Mouse (Mus musculus) limb, embryonic 15.5 days (tissue): ENCODE results near the gene Acer3. TPM values are rescaled to one million over a fixed set of nuclear protein-coding genes. Genes with fewer than 3 reads are reported as not detected.
"Not testable (repeated sequence)": the region's sequence is repeated elsewhere in the genome, so short reads cannot be mapped to it uniquely, and the experiment has no call there.

Experiments
- ATAC-seq: fragments of 200-750 bp; cut with Nextera tagmentation; 2 replicates; pipeline ENCODE4 v1.8.0; 2017; ENCODE audit warnings: low read depth, moderate TSS enrichment; ENCODE audit not compliant: insufficient number of reproducible peaks, low FRiP score, low TSS enrichment
- H3K27ac ChIP-seq: fragments of 300-500 bp; sonication (generic); 2 replicates; pipeline ENCODE4 v1.5.1; 2015; ENCODE audit warnings: moderate library complexity, mild to moderate bottlenecking, inconsistent platforms
- H3K27me3 ChIP-seq: fragments of 300-500 bp; sonication (generic); 2 replicates; pipeline ENCODE4 v1.6.1; 2015; ENCODE audit warnings: inconsistent platforms
- H3K36me3 ChIP-seq: fragments of 300-500 bp; sonication (generic); 2 replicates; pipeline ENCODE4 v1.6.1; 2015; ENCODE audit warnings: inconsistent platforms
- H3K4me1 ChIP-seq: fragments of 300-500 bp; sonication (generic); 2 replicates; pipeline ENCODE4 v1.6.1; 2015; ENCODE audit warnings: inconsistent platforms
- H3K4me2 ChIP-seq: fragments of 300-500 bp; sonication (generic); 2 replicates; pipeline ENCODE4 v1.6.1; 2015; ENCODE audit warnings: mild to moderate bottlenecking, inconsistent platforms
- H3K4me3 ChIP-seq: fragments of 300-500 bp; sonication (generic); 2 replicates; pipeline ENCODE4 v1.5.1; 2015; ENCODE audit warnings: mild to moderate bottlenecking, inconsistent platforms
- H3K9ac ChIP-seq: fragments of 300-500 bp; sonication (generic); 2 replicates; pipeline ENCODE4 v1.6.1; 2015; ENCODE audit warnings: inconsistent platforms
- H3K9me3 ChIP-seq: fragments of 300-500 bp; sonication (generic); 2 replicates; pipeline ENCODE4 v1.6.1; 2016; ENCODE audit warnings: inconsistent platforms
- WGBS: fragments of 180-500 bp; shearing (Covaris S2); methylation state at CpG from one replicate; pipeline ENCODE4 v1.1.7; 2015; 5-methylcytosine and 5-hydroxymethylcytosine counted together
- polyA plus RNA-seq: library from polyadenylated mRNA; unstranded; fragments of >200 nt; fragmentation: Nextera tagmentation; extraction: Ambion mirVana; gene quantifications from 2 replicates; pipeline ENCODE4 v1.2.1, GENCODE M21; 2015

The Acer3 gene
- polyA plus RNA-seq, 1 experiment from 2014 or later: 47.2 TPM

GRCm38 (mm10) chr7:98191571-98192250 lies 129.3 kb downstream of the Acer3 start:
- H3K27me3 ChIP-seq: peaks cover 54% of the 10 kb centered on the region
- H3K4me2 ChIP-seq: no peak overlapping the region
- 63% methylated on average over 17 of the region's 17 CpGs for WGBS
- no peaks in the 10 kb centered on the region for H3K9me3 ChIP-seq
- no peak overlapping the region for H3K4me3 ChIP-seq
- ATAC-seq: no peak
- H3K4me1 ChIP-seq: peaks cover 16% of the 10 kb centered on the region
- no peaks in the 10 kb centered on the region for H3K36me3 ChIP-seq
- H3K27ac ChIP-seq: no peak overlapping the region
- no peak overlapping the region for H3K9ac ChIP-seq

DNA sequence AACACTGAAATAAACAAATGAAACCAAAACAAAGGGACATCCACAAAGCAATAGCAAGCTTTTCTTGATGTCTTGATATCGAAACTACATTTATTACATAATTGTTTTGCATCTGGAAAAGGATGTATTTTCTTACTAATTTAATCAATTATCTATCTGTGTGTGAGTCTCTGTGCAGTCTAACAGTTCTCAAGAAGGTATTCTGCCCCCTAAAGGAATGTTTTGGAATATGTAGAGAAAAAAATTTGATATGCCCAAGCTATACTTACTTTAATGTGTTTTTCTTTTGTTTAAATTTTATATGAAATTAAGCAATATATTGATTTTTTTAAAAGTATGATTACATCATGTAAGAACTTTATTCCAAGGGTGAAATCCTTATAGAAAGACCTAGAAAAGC lies 130.4 kb downstream of the Acer3 start:
- no peaks in the 10 kb centered on the region for H3K9me3 ChIP-seq
- no peak overlapping the region for H3K9ac ChIP-seq
- no peaks in the 10 kb centered on the region for H3K36me3 ChIP-seq
- H3K27ac ChIP-seq: no peak overlapping the region
- 87% methylated on average over 1 of the region's 1 CpGs for WGBS
- peaks cover 43% of the 10 kb centered on the region for H3K27me3 ChIP-seq
- no peak for ATAC-seq
- no peak overlapping the region for H3K4me2 ChIP-seq
- peaks cover 19% of the 10 kb centered on the region for H3K4me1 ChIP-seq
- no peak overlapping the region for H3K4me3 ChIP-seq

- H3K9me3 ChIP-seq: no peaks in the 10 kb centered on the region
- no peak for ATAC-seq
- 46% methylated on average over 3 of the region's 3 CpGs for WGBS
- H3K27ac ChIP-seq: no peak overlapping the region
- H3K27me3 ChIP-seq: peaks cover 35% of the 10 kb centered on the region
- no peaks in the 10 kb centered on the region for H3K36me3 ChIP-seq
- H3K4me3 ChIP-seq: no peak overlapping the region
- H3K4me2 ChIP-seq: no peak overlapping the region
- H3K9ac ChIP-seq: no peak overlapping the region
- peaks cover 22% of the 10 kb centered on the region for H3K4me1 ChIP-seq
These were observed 131.3 kb downstream of the Acer3 start for GRCm38 (mm10) chr7:98189745-98190144.

- H3K4me3 ChIP-seq: no peak overlapping the region
- peaks cover 24% of the 10 kb centered on the region for H3K27me3 ChIP-seq
- H3K9ac ChIP-seq: no peak overlapping the region
- H3K27ac ChIP-seq: no peak overlapping the region
- no peaks in the 10 kb centered on the region for H3K36me3 ChIP-seq
- H3K4me1 ChIP-seq: peaks cover 13% of the 10 kb centered on the region
- no peaks in the 10 kb centered on the region for H3K9me3 ChIP-seq
- WGBS: 80% methylated on average over 2 of the region's 2 CpGs
- ATAC-seq: no peak
- no peak overlapping the region for H3K4me2 ChIP-seq
These were observed 132.3 kb downstream of the Acer3 start for GRCm38 (mm10) chr7:98188680-98189079.

DNA sequence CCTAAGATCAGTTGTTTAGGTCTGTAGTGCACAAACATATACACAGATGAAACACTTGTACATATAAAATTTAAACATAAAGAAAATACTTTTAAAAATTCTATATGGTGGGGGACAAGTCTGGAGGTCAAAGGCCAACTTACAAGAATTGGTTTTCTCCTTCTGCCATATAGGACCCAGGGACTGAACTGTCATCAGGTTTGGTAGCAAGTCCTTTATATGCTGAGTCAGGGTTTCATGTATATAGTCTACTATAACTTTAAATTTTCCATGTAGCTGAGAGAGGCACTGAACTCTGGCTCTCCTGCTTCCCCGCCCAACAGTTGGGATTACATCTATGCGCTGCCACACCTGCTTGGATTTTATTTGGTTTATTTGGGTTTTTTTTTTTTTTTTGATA lies 132.8 kb downstream of the Acer3 start:
- Histone ChIP-seq H3K27ac (no peak overlapping the region), H3K27me3 (peaks cover 20% of the 10 kb centered on the region), H3K4me3 (no peak overlapping the region), H3K9me3 (no peaks in the 10 kb centered on the region), H3K4me1 (peaks cover 9% of the 10 kb centered on the region; the same call in 1 of the 2 replicates), H3K36me3 (no peaks in the 10 kb centered on the region), H3K4me2 (no peak overlapping the region), H3K9ac (no peak overlapping the region)
- no peak for ATAC-seq
- 86% methylated on average over 2 of the region's 2 CpGs for WGBS

- not testable (repeated sequence) for H3K36me3 ChIP-seq, H3K4me3 ChIP-seq, H3K4me1 ChIP-seq, ATAC-seq, H3K9ac ChIP-seq, H3K4me2 ChIP-seq, H3K9me3 ChIP-seq, H3K27ac ChIP-seq
- 64% methylated on average over 3 of the region's 3 CpGs for WGBS
- peaks cover 11% of the 10 kb centered on the region for H3K27me3 ChIP-seq
These were observed 133.7 kb downstream of the Acer3 start for GRCm38 (mm10) chr7:98187332-98187731.

- H3K9me3 ChIP-seq: no peaks in the 10 kb centered on the region
- no peak overlapping the region for H3K4me2 ChIP-seq
- no peak overlapping the region for H3K27ac ChIP-seq
- no peak overlapping the region for H3K4me3 ChIP-seq
- peaks cover 7% of the 10 kb centered on the region; the same call in 1 of the 2 replicates for H3K4me1 ChIP-seq
- no peak for ATAC-seq
- peaks cover 4% of the 10 kb centered on the region; the same call in 1 of the 2 replicates for H3K27me3 ChIP-seq
- 73% methylated on average over 8 of the region's 8 CpGs for WGBS
- H3K36me3 ChIP-seq: no peaks in the 10 kb centered on the region
- no peak overlapping the region for H3K9ac ChIP-seq
These were observed 134.4 kb downstream of the Acer3 start for GRCm38 (mm10) chr7:98186637-98187036.

- no peak overlapping the region for H3K4me3 ChIP-seq
- no peak overlapping the region for H3K27ac ChIP-seq
- H3K4me1 ChIP-seq: peaks cover 7% of the 10 kb centered on the region; the same call in 1 of the 2 replicates
- H3K4me2 ChIP-seq: no peak overlapping the region
- no peaks in the 10 kb centered on the region for H3K36me3 ChIP-seq
- no peaks in the 10 kb centered on the region for H3K9me3 ChIP-seq
- 78% methylated on average over 6 of the region's 6 CpGs for whole genome bisulfite sequencing
- no peak overlapping the region for H3K9ac ChIP-seq
- ATAC-seq: 0 out of 2 replicates have a peak, but pooled peaks have one; percentile 40
- no peaks in the 10 kb centered on the region for H3K27me3 ChIP-seq
These were observed 135.7 kb downstream of the Acer3 start for GRCm38 (mm10) chr7:98185326-98185725.

DNA sequence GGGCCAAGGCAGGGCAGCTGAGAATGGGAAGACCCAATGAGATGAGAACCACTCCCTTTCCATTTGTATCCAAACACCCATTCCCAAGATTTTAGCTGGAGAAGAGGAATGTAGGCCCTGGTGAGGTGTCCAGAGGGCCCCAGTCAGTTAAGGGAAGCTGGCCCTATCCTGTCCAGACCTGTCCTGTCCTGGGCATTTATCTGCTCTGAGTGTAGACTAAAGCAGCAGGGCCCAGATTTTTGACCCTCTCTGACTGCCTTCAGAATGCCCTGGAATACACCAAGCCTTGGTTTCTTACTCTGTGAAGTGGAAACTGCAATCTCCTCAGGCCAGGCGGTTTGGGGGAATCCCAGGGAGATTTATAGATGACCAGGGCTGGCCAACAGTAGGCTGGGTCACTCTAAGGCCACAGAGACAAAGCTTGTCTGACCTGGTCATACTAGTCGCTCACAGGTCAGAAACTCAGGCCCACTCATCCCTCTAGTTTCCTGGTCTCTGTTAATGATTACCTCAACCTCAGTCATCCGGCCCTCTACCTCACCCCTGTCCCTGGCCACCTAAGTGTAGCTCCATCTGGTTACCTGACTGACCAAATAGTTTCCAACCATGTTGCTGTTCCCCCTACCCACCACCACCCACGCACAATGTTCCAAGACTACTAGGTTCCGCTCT lies 142.3 kb downstream of the Acer3 start:
- H3K4me2 ChIP-seq: peak overlapping the region; percentile 79
- WGBS: 85% methylated on average over 5 of the region's 5 CpGs
- H3K9me3 ChIP-seq: no peaks in the 10 kb centered on the region
- ATAC-seq: peak; percentile 20; the same call in 1 of the 2 replicates
- H3K27ac ChIP-seq: no peak overlapping the region
- no peak overlapping the region for H3K9ac ChIP-seq
- H3K4me3 ChIP-seq: peak overlapping the region; percentile 78
- H3K36me3 ChIP-seq: no peaks in the 10 kb centered on the region
- peaks cover 15% of the 10 kb centered on the region for H3K4me1 ChIP-seq
- H3K27me3 ChIP-seq: no peaks in the 10 kb centered on the region

GRCm38 (mm10) chr7:98177929-98178559 lies 143.0 kb downstream of the Acer3 start, which contains the start of gene Capn5:
Gene Capn5, minus strand, starts transcription at chr7:98178274.
- 2% methylated on average over 36 of the region's 44 CpGs for WGBS
- peak within 1 kb of the TSS; percentile 78 for H3K4me3 ChIP-seq
- H3K27ac ChIP-seq: peak within 1 kb of the TSS; percentile 9; the same call in 1 of the 2 replicates

GRCm38 (mm10) chr7:98177566-98177928 lies 143.5 kb downstream of the Acer3 start:
- peak overlapping the region; percentile 78 for H3K4me3 ChIP-seq
- 9% methylated on average over 9 of the region's 9 CpGs for WGBS
- peak overlapping the region; percentile 50 for H3K9ac ChIP-seq
- H3K27ac ChIP-seq: no peak overlapping the region
- H3K4me2 ChIP-seq: peak overlapping the region; percentile 79
- no peaks in the 10 kb centered on the region for H3K27me3 ChIP-seq
- H3K9me3 ChIP-seq: no peaks in the 10 kb centered on the region
- peaks cover 17% of the 10 kb centered on the region for H3K4me1 ChIP-seq
- H3K36me3 ChIP-seq: no peaks in the 10 kb centered on the region
- ATAC-seq: peak; percentile 26; the same call in 1 of the 2 replicates

More at GRCm38 (mm10) chr7:98177929-98178559, 143.0 kb downstream of the Acer3 start, which contains the start of gene Capn5:
- Histone ChIP-seq H3K27me3 (no peaks in the 10 kb centered on the region), H3K4me2 (peak within 1 kb of the TSS; percentile 79), H3K9me3 (no peaks in the 10 kb centered on the region), H3K4me1 (peaks cover 15% of the 10 kb centered on the region), H3K9ac (peak within 1 kb of the TSS; percentile 50), H3K36me3 (no peaks in the 10 kb centered on the region)
- peak; percentile 84 for ATAC-seq

- H3K27me3 ChIP-seq: no peaks in the 10 kb centered on the region
- H3K9me3 ChIP-seq: no peaks in the 10 kb centered on the region
- peak overlapping the region; percentile 78 for H3K4me3 ChIP-seq
- WGBS: 46% methylated on average over 2 of the region's 2 CpGs
- H3K4me1 ChIP-seq: peaks cover 20% of the 10 kb centered on the region
- no peak overlapping the region for H3K9ac ChIP-seq
- ATAC-seq: no peak
- H3K4me2 ChIP-seq: peak overlapping the region; percentile 79
- no peaks in the 10 kb centered on the region for H3K36me3 ChIP-seq
- peak overlapping the region; percentile 9; the same call in 1 of the 2 replicates for H3K27ac ChIP-seq
These were observed 143.9 kb downstream of the Acer3 start for GRCm38 (mm10) chr7:98177071-98177485.
